Mouse (Mus musculus): ENCODE measurements at regions not wholly inside any gene's neighbourhood (a gene's known extent, or its start where the extent isn't known, plus 50 kb on each side); places are given as distances from the start of the nearest gene placed in this dataset.

DNA sequence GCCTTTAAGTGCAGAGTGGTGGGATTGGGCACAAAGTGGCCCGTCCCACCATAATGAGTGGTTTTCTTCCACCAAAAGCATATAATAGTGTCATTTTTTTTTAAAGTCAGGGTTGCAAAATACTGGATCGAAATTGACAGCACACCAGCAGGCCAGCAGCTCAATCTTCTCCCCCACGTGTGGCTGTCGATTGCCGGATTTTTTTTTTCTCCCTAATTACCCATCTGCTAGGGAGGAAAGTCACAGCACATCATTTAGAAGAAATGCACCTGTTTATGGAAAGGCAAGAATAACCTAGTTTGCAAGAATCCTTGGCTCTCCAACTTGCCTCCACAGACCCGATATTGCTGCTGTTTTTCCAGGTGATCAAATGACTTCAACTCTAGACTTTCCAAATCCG is 464.9 kb downstream of the Dok5 start:
- Histone ChIP-seq H3K4me1 (ENCODE audit: control insufficient read depth, low read depth, low read length) (no peaks in the 10 kb centered on the region), H3K27me3 (ENCODE audit: control insufficient read depth, insufficient read depth, low read depth, low read length) (no peaks in the 10 kb centered on the region), H3K36me3 (ENCODE audit: control insufficient read depth, insufficient read depth) (no peaks in the 10 kb centered on the region), H3K27ac (ENCODE audit: low read length) (no peak overlapping the region), H3K4me2 (ENCODE audit: low read depth, low read length) (no peak overlapping the region), H3K4me3 (ENCODE audit: low read depth, low read length) (no peak overlapping the region), H3K9me3 (replicated peaks; ENCODE audit: control insufficient read depth, low read length) (no peaks in the 10 kb centered on the region), H3K9ac (ENCODE audit: low read depth, low read length) (no peak overlapping the region)
- no peak for ATAC-seq (ENCODE audit: low read depth)
- 61% methylated on average over 7 of the region's 7 CpGs for WGBS (ENCODE audit: insufficient replicate concordance)

DNA sequence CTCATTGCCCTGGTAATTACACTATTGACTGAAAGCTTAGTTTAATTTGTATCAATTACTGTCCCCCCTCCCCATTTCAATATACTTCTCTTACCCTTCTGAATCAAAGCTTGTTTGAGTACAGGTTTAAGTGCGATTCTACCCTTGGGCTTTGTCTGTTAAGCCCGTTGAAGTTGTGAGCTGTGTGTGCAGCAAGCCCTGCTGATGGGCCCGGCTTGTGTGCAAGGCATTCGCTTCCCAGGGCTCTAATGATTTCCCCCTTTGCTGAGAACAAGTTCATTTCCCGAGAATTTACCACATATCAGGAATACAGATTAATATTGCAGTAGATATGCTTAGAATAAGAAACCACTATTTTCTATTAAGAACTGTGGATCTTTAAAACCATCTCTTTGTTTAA is 460.6 kb downstream of the Dok5 start:
- no peak for ATAC-seq (ENCODE audit: low read depth)
- Histone ChIP-seq H3K27ac (ENCODE audit: low read length) (no peak overlapping the region), H3K4me2 (ENCODE audit: low read depth, low read length) (no peak overlapping the region), H3K9ac (ENCODE audit: low read depth, low read length) (no peak overlapping the region), H3K36me3 (ENCODE audit: control insufficient read depth, insufficient read depth) (no peaks in the 10 kb centered on the region), H3K27me3 (ENCODE audit: control insufficient read depth, insufficient read depth, low read depth, low read length) (no peaks in the 10 kb centered on the region), H3K4me1 (ENCODE audit: control insufficient read depth, low read depth, low read length) (no peaks in the 10 kb centered on the region), H3K9me3 (replicated peaks; ENCODE audit: control insufficient read depth, low read length) (no peaks in the 10 kb centered on the region), H3K4me3 (ENCODE audit: low read depth, low read length) (no peak overlapping the region)
- WGBS (ENCODE audit: insufficient replicate concordance): 55% methylated on average over 5 of the region's 5 CpGs
